Mouse (Mus musculus) heart, postnatal 36 days (tissue): ENCODE data around the gene Thsd4. TPM values are rescaled to one million over a fixed set of nuclear protein-coding genes. Genes with fewer than 3 reads are reported as not detected.
"Not testable (repeated sequence)": the region's sequence is repeated elsewhere in the genome, so short reads cannot be mapped to it uniquely, and the experiment has no call there.

ENCODE experiments used
- DNase-seq, 2 experiments: peaks; one replicate each; pipeline ENCODE4 v3.0.0; 2021 to 2022
- intact Hi-C: fragments of 180-260 bp; cut with DNase I; formaldehyde crosslinking; loops from one replicate; pipeline ENCODE4 v1.15.1; 2025
- total RNA-seq, 2 experiments: library from RNA; stranded (reverse); gene quantifications; 2 replicates each; pipeline ENCODE4 v1.2.3; 2021

The Thsd4 gene
- total RNA-seq, 2 experiments from 2014 or later: 5.4 to 6.6 TPM

DNA sequence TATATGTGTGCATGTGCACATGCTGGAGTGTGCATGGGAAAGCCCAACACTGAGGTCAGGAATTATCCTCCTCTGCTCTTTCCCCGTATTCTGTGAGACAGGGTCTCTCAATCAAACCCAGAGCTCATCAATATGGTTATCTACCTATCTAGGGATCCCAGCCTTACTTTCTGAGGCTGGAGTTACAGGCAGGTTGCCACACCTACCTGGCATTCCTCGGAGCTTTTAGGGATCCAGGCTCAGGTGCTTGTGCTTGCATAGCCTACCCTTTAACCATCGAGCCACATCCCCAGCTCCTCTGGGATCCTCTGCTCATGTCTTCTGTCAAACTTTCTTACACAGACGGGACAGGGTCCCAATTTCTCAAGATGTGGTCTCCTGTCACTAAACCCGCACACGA lies 565.4 kb downstream of the Thsd4 start:
- DNase-seq: no peak
- intact Hi-C loops: no loop called here

DNA sequence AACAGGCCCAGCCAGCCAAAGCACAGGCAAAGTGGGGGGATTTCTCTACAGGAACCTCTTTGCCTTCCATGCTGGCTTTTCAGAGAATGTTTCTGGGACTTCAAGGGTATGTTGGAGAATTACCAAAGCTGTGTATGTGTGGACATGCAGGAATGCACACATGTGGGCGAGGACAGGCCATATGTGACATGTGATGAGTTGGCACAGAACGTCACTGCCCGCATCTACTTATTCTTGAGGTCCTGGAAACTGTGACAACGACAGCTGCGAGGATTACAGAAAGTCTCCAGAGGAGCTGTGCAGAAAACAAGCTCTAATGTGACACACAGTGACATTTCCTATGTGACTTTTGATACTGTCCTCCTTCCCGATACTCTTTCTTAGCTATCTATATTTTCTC lies 566.2 kb downstream of the Thsd4 start:
- intact Hi-C loops: no loop called here
- DNase-seq: no peak

DNA sequence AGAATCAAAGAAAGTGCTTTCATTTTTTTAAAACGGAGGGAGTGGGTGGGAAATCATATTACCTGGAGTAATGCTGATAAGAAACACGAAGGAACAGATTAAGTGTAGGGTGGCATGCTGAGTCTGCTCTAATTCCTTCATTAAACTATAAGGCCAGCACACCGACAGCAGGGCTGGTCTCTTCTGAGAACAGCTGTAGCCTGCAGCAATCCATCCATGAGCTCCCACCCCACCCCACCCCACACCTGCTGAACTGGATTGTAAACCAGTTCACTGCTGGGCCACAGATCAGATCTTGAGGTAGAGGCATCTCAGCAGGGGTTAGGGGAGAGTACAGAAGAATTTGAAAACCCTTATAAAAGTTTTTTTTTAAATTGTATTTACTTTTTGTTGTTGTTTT lies 566.6 kb downstream of the Thsd4 start:
- intact Hi-C loops: no loop called here
- no peak for DNase-seq

DNA sequence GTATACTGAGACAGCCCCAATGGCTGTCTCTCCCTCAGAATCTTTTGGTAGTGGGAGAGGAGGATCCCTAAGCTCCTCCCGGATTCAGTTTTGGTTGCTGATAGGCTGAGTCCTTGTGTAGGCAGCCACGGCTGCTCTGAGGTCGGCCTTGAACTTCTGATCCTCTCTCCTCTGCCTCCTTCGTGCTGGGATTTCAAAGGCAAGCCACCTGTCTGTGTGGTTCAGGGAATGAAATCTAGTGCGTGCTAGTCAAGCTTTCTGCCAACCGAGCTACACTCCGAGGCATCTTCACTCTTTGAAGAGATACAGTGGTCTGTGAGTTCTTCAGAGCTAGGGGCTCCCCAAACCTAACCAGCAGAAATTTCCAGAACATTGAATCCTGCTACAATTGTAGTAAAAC lies 568.3 kb downstream of the Thsd4 start:
- no peak for DNase-seq
- intact Hi-C loops: no loop called here

DNA sequence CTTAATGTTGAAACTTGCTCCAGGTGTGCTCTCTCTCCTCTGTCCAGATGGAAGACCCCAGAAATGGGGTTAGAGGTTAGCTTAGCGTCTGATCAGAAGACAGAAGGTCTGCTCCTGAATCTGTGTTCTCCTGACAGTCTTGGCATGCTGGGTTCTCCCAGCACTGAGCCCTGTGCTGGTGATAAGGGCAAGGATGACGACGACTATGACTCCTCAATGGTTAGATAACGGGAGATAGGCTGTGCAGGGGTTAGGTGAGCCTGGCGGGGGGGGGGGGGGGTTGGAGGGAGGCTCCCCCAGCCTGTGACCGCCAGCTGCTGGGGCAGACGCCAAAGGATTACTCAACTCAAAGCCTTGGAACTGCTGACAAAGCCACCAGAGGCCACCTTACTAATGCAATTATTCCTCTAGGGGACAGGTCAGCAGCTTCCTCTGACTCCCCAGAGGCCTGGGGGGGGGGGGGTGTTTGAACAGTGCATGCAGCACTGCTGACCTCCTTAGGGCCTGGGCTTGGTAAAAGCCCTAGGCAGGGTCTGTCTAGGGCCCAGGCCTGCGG lies 569.3 kb downstream of the Thsd4 start:
- intact Hi-C loops: no loop called here
- DNase-seq: no peak

DNA sequence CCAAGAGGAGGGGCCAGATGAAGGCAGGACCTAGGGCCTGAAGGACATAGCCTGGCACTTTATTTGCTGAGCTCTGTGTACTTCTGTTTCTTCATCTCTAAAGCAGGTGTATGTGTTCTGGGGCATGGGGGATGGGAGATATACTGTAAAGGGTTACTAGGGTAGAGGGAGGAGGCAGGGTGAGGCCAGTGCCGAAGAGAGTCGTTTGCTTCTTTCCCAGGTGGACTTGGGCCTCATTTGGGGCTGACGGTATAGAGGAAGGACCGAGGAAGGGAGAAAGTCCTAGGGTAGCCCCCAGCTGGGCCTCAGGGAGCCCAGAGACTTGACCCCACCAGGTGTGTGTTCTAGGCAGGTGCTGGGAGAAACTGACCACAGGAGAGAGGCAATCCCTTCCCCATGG lies 569.9 kb downstream of the Thsd4 start:
- intact Hi-C loops: no loop called here
- no peak for DNase-seq

DNA sequence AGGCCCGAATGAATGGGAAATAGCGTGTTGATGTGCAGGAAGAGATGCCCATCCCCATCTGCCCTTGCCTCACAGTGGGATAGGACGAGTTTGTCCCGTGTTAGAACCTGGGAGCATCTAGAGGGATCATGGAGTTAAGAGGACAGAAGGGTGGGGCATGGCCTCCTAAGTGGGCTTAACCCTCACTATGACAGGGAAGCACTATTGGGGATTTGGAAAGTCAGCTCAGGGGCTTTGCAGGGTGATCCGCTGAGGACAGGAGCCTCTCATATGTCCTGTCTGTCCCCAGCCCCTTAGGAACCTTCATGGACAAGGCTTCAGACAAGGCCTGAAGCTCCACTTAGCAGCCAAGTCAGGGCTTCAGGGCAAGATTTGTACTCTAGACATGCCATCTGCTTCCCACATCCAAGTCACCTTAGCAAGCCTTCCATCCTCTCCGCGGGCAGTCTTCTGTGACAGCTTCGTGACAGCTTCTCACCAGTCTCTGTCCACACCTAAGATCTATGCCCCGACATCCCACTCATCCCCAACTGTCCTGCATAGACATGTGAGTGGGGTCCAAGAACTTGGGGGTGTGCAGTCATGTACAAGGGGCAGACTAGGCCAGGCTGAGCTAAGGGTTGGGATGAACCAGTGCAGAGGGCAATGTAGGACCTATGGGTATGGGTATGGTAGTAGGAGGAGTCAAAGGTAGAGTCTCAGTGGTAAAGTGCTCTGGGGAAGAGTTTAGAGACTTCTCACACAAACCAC lies 570.7 kb downstream of the Thsd4 start:
- intact Hi-C loops: no loop called here
- no peak for DNase-seq

DNA sequence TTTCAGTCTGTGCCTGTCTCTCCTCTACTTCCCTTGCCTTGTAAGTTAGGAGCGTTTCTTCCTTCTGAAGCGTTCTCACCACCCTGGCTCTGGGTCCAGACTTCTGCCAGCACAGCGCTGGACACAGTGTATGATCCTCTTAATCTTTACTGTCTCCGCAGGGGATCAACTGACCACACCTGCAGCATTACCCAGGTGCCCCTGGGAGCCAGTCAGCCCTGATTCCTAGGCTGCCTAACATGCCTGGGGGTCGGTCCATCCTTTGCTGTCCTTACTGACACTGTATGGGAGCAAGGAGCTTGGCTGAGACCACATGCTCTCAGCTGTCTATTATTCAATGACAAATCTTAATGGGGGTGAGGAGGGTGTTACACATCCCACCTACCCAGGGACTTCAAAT lies 571.9 kb downstream of the Thsd4 start:
- intact Hi-C loops: no loop called here
- DNase-seq: no peak

DNA sequence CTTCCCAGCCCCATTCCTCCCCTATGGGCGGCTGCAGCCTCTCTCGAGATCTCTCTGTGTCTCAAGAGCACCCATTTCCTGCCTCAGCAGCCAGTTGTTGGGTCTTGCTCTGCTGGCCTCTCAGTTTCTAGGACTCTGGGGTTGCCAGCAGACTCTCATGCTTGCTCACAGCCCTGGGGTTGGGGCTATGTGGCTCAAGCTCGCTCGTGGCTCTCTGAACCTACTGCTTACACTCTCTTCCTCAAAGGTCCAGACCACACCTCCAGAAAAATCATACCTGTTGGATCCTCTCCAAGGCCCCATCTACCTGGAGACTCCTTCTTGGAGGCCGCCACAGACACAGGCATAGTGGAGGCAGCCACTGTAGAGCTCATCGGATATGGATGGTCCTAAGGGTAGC lies 572.3 kb downstream of the Thsd4 start:
- DNase-seq: no peak
- intact Hi-C loops: no loop called here

DNA sequence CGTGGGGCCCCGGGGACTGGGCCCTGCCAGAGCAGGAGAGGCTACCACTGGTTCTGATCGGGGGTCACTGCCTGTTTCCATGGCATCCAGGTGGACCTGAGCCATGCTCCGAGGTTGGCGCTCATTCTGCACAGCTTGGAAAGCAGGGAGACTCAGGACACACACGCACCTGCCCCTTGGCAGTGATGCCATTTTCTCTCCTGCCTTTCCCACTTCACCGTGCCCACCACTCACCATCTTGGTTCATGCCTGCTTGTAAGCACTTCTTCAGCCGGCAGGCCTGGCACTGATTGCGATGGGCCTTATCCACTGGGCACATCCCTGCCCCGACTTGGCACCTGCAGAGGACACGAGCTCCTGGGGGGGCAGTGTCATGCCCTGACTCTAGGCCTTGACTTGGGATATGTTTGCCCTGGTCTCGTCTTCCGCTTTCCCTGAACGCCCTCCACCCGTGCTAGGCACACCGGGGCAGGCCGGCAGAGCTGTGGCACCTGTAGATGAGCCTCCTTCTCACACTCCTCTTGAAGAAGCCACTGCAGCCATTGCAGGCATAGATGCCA lies 573.1 kb downstream of the Thsd4 start:
- intact Hi-C loops: no loop called here
- DNase-seq: no peak

DNA sequence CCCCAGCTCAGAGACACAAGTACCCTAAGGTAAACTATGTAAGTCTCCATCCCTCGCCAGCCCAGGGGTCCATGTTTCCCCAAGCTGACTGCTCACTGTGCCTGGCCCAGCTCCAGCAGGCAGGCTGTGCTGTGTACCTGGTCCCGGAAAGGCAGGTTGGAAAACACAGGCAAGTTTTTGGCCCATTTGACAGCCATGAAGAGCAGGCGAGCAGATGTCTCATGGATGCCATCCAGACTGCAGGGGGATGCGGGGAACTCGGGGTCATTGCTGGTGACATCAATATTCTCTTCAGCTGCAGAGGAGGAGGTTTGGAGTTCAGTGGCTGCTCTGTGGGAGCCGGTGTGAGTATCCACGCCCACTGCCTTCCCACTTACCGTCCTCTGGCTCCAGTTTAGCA lies 573.6 kb downstream of the Thsd4 start:
- intact Hi-C loops: no loop called here
- no peak for DNase-seq

DNA sequence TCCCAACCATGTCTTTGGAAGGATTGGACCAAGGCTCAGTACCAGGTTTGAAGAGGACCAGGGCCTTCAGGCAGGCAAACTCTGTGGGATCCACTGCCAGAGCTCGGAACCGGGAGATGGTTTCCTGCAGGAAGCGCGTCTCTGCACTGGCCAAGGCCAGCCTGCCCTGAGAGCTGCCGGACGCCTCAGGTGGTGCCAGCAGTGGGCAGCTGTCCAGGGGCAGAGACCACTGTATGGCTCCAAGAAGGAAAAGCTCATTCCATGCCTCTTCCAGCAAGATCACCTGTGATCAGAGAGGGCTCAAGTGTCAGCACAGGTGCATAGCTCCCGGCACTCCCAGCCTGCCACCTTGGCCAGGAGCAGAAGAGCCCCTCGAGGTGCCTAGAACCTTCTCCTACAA lies 574.6 kb downstream of the Thsd4 start:
- intact Hi-C loops: no loop called here
- no peak for DNase-seq

DNA sequence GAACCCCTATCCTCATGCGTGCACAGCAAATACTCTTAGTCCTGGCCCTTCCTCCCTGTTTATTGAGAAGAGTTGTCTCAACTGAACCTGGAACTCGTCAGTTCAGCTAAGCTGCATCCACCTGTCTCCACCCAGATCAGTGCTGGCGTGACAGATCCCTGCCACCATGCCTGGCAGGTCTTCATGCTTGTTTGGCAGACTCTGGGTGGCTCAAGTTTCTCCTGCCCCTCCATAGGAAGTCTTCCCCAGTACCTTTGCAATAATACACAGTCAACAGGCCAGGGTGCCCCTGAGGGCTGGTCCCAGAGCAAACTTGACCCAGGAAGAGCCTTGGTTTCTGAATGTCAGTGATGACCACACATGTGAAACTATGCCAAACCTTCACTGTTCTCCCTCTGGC lies 576.6 kb downstream of the Thsd4 start:
- no peak for DNase-seq
- intact Hi-C loops: no loop called here

DNA sequence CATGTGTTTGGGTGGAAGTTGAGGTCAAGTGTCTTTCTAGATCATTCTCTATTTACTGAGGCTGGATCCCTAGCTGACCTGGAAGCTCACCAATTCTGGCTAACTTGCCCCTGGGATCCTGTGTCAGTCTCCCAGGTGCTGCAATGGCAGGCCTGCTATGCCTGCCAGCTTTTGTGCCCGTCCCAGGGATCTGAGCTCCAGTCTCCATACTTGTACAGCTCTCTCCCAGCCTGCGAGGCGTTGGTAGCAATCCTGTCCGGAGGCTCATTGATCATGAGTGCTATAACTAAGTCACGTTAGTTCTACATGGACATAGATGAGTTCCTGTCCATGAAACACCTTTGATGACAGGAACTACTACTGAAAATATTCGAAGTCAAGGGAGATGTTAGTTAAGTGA lies 578.0 kb downstream of the Thsd4 start:
- no peak for DNase-seq
- intact Hi-C loops: no loop called here

DNA sequence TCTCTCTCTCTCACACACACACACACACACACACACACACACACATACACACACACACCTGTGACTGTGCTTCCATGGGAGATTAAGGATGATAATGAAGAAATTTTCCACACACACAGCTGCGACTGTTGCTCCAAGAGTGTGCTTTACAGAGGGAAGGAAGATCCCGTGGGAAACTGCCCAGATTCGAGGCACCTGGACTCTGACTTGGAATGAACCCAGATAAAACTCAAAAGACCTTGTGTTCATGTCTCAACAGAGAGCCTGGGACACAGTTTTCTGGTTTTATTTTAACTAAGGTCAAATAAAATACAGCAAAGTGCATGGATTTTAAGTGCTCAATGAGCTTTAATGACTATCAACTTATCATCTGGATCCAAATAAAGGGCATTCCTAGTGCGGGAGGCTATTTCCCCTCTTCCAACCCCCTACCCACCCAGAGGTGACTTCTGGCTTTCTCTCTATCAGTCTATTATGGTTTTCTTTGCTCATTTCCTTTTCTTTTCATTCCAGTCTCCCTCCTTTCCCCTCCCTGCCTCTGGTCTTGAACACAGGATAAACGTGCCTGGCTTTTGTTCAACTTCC lies 579.3 kb downstream of the Thsd4 start:
- intact Hi-C loops: no loop called here
- no peak for DNase-seq

DNA sequence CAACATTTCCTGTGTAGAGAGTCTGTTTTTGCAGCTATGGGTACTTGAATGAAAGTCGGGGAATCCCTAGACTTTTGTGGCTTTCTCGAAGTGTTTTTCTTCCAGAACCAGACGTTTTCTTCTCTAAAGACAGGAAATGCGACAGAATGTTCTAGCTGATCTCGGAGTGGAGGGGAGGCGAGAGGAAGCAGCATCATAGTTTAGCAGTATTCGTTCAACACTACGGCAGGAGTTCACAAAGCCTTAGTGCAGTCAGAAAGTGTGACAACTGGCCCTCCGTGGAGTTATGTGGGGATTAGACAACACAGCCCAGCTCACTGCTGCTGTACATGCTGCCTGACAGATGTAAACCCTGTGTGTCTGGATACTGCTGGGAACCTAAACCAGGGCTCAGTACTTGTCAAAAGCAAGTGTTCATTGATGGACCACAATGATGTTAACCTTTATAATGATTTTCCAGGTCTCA lies 579.9 kb downstream of the Thsd4 start:
- intact Hi-C loops: no loop called here
- no peak for DNase-seq

DNA sequence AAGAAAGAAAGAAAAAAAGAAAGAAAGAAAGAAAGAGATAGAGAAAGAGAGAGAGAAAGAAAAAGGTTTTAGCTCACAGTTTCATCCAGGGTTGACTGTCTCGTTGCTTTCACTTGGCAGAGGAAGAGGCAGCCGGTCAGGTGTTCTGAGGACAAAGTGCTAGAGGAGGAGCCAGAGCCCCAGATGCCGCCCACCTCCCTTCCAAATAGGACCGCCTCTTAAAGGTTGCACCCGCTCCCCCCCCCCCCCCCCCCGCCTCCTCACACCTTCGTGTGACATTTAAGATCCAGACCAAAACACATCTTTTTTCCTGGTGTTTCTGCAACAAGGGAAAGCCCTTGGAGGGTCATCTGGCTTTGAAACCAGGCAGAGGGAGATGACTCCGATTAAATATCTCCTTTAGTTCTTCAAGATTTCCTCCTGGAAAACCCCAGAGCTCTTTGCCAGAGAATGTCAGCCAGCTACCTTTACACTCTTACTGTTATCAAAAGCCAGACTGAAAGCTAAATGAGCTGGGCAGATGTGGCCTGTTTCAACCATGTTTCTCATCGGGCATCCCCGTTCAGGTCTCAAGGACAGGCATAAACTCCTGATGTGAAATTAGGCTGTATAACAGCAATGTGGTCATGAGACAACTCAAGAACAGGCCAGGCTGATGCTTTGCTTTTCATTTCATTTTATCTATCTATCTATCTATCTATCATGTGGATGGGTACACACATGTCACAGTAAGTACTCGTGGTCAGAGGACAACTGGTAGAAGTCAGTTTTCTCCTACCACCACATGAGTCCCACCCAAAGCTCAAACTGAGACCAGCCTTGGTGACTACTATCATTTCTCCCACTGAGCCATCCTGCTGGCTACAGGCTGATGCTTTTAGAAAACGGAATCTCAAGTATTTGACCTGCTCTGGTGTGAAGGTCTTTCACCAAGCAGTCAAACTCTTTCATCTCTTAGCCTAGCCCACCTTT lies 580.6 kb downstream of the Thsd4 start:
- intact Hi-C loops: no loop called here
- no peak for DNase-seq

DNA sequence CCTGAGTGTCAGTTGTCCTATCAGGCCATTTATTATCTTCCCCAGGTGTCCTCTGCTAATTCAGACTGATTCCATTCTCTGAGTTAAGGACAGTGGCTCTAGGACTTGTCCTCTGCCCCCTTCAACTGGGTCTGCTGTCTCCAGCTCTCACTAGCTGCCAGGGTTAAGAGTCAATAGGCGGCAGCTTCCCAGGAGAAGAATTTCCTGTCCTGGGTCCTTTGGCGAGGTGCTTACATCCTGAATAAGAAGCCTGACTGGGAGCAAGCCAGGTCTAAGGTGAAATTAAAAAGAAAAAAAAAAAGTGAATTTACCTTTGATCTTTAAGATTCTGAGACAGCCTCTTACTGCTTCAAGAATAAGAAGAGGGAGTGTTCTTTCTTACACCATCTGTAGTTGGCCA lies 582.2 kb downstream of the Thsd4 start:
- intact Hi-C loops: no loop called here

DNA sequence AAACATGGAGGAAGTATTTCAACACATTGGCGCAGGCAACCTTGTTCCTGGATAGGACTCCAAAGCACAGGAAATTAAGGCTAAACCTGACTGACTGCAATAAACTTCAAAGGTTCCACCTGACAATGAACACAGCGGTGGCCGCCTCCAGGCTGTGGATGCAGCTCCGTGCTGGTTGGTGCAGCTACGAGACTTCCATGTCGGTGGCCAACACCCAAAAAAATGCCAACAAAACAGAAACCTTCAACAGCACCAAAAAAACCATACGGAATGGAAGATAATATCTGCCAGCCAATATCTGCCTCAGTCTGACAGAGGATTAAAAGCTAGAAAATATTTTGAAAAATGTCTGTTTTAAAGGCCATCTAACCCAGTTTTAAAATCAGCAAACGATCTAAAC lies 583.3 kb downstream of the Thsd4 start:
- intact Hi-C loops: no loop called here
- no peak for DNase-seq

More for the DNA sequence above, 582.2 kb downstream of the Thsd4 start:
- DNase-seq: no peak

DNA sequence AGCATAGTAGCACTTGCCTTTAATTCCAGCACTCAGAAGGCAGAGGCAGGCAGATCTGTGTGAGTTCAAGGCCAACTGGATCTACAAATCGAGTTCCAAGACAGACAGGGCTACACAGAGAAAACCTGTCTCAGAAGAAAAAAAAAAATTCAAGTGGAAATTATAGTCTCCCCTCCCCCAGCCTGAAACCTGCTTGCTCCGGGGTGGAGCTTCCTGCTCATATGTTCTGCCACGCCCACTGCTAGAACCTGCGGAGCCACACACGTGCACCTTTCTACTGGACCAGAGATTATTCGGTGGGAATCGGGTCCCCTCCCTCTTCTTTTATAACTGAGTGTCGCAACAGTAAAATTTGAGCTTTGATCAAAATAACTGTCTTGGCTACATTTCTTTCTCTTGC lies 586.0 kb downstream of the Thsd4 start:
- intact Hi-C loops, DNase-seq: not testable (repeated sequence)

DNA sequence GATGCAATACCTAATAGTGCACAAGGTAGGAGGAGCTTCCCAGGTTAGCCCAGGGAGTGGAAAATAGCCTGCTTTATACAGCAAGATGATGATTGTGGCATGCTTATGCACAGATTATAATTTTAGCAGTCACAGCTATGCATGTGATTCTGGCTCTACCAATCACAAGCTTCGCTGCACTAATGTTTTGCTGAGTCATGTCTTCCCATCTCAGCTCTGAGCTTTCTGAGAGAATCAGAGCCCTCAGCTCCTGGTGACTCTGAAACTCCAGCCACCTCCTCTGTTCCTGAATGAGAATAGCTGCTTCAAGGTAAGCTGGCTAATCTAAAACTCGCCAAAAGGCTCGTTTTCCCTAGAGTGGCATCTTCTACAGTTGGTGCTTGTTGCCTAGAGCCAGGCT lies 591.6 kb downstream of the Thsd4 start:
- no peak for DNase-seq
- intact Hi-C loops: no loop called here
